Mouse (Mus musculus) E14TG2a.4 (cell line): ENCODE measurements around the gene Srxn1.

Experiments
- CTCF ChIP-seq: conservative IDR thresholded peaks from 2 replicates; pipeline ENCODE4 v1.5.1; 2014; ENCODE audit warnings: low read length
- NANOG ChIP-seq: IDR thresholded peaks from 2 replicates; pipeline ENCODE4 v1.6.1; 2014; ENCODE audit warnings: borderline replicate concordance, low read length, mixed read lengths
- POU5F1 ChIP-seq: IDR thresholded peaks from 2 replicates; pipeline ENCODE4 v1.6.1; 2014; ENCODE audit warnings: low read length, borderline replicate concordance

DNA sequence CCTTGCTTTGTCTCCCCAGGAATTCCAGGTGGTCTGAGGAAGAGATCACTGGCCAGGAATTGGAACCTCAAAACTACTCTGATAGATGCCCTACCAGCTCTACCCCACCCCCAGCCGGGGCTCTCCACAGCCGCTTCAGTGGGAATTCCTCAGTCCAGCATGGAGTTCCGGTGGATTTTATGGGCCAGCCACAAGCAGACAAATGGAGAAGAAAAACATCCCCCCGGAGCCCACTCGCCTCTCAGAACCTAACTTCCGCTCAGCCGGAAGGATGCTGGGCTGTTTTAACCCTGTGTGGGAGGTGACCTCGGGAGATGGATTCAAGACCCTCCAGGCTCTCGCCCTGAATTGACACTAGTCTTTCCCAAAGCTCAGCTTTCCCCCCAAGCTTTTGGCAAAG, 26.7 kb downstream of the Srxn1 start:
- no peak for TF ChIP-seq CTCF
- TF ChIP-seq POU5F1, result no peak
- TF ChIP-seq NANOG, result no peak
